Mouse (Mus musculus) liver, adult 2 months (tissue): ENCODE measurements around the gene Rarres2. TPM values are rescaled to one million over a fixed set of nuclear protein-coding genes. Genes with fewer than 3 reads are reported as not detected.

Source experiments
- DNase-seq: peaks from one replicate; pipeline ENCODE4 v3.0.0-alpha.2; 2011; ENCODE audit warnings: low read depth, low spot score; ENCODE audit errors: extremely low read depth
- H3K27ac ChIP-seq: fragments of 200-500 bp; replicated peaks from 2 replicates; pipeline ENCODE4 v1.5.1; 2012; ENCODE audit warnings: low read depth, mild to moderate bottlenecking, control low read depth, inconsistent platforms, low read length; ENCODE audit not compliant: insufficient read depth
- H3K27me3 ChIP-seq: fragments of 200-500 bp; 2 replicates; pipeline ENCODE4 v1.6.1; 2012; ENCODE audit warnings: mild to moderate bottlenecking, moderate library complexity, low read length, inconsistent platforms; ENCODE audit not compliant: control insufficient read depth, insufficient read depth
- H3K36me3 ChIP-seq: fragments of 200-500 bp; 2 replicates; pipeline ENCODE4 v1.6.1; 2012; ENCODE audit warnings: low read length, inconsistent platforms; ENCODE audit not compliant: control insufficient read depth, insufficient read depth
- H3K4me1 ChIP-seq: fragments of 200-500 bp; 2 replicates; pipeline ENCODE4 v1.6.1; 2011; ENCODE audit warnings: low read length; ENCODE audit not compliant: control insufficient read depth, insufficient read depth
- H3K4me3 ChIP-seq: fragments of 200-500 bp; 2 replicates; pipeline ENCODE4 v1.5.1; 2011; ENCODE audit warnings: low read depth, mild to moderate bottlenecking, control low read depth, low read length, moderate library complexity; ENCODE audit not compliant: insufficient read depth
- H3K79me2 ChIP-seq: fragments of 200-500 bp; 2 replicates; pipeline ENCODE4 v1.6.1; 2012; ENCODE audit warnings: inconsistent platforms, mild to moderate bottlenecking, low read length, moderate library complexity; ENCODE audit not compliant: control insufficient read depth, insufficient read depth
- H3K9ac ChIP-seq: fragments of 200-500 bp; 2 replicates; pipeline ENCODE4 v1.6.1; 2012; ENCODE audit warnings: low read depth, mild to moderate bottlenecking, control low read depth, inconsistent platforms, low read length
- CTCF ChIP-seq: fragments of 200-500 bp; IDR thresholded peaks from 2 replicates; pipeline ENCODE4 v1.5.1; 2011; ENCODE audit warnings: low read depth, low read length, control low read depth
- POLR2A ChIP-seq: fragments of 200-500 bp; IDR thresholded peaks from 2 replicates; pipeline ENCODE4 v1.6.1; 2011; ENCODE audit warnings: low read length, control low read depth; ENCODE audit not compliant: insufficient read depth; ENCODE audit errors: extremely low read depth
- WGBS: fragments of 180-500 bp; shearing (Covaris S2); methylation state at CpG from one replicate; pipeline ENCODE4 v1.1.7; 2018; 5-methylcytosine and 5-hydroxymethylcytosine counted together
- polyA plus RNA-seq: library from polyadenylated mRNA; depleted of rRNA; stranded (reverse); fragments of >200 nt; gene quantifications from 2 replicates; pipeline ENCODE4 v1.2.3, GENCODE M21; 2012
- total RNA-seq: library from RNA; depleted of rRNA; stranded (reverse); fragments of >200 nt; gene quantifications from 2 replicates; pipeline ENCODE4 v1.2.3, GENCODE M21; 2014

Rarres2 gene
- total and polyA plus RNA-seq, 2 experiments: 1,160 to 1,282 TPM

DNA sequence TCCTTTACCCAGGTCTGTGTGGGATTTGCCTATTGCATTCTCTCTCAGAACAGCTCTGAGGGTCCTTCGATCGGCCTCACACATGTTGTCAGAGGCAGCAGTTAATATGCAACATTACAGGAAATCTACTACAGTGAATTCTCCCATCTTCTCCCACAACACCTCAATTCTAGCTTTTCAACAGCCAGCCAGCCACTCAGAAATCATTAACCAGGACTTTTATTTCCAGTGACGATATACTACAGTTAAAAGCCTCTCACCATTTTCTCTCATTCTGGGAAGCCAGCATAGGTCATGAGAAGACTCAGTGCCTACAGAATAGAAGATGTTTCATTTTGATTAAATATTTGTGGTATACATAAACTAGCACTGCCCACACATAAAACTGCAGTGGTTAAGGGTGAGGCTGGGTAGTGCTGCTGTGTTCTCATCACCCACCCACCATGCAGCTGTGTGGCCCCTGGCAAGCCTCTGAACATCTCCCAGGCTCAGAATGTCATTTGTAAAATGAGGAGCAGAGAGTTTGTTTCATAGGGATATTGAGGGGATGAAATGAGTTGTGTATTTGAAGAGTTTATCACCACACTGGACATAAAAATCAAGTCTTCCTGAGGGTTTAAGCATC, 18.7 kb upstream of the Rarres2 start:
- peak; percentile 71 for DNase-seq
- TF ChIP-seq CTCF: no peak
- TF ChIP-seq POLR2A: no peak
- Histone ChIP-seq H3K4me3 (no peak overlapping the region), H3K79me2 (peaks cover 20% of the 10 kb centered on the region), H3K4me1 (peaks cover 19% of the 10 kb centered on the region), H3K27me3 (no peaks in the 10 kb centered on the region), H3K27ac (peak overlapping the region; percentile 90), H3K9ac (0 out of 2 replicates have a peak overlapping the region, but pooled peaks have one; percentile 25), H3K36me3 (peaks cover 4% of the 10 kb centered on the region)
- 22% methylated on average over 3 of the region's 3 CpGs for WGBS

DNA sequence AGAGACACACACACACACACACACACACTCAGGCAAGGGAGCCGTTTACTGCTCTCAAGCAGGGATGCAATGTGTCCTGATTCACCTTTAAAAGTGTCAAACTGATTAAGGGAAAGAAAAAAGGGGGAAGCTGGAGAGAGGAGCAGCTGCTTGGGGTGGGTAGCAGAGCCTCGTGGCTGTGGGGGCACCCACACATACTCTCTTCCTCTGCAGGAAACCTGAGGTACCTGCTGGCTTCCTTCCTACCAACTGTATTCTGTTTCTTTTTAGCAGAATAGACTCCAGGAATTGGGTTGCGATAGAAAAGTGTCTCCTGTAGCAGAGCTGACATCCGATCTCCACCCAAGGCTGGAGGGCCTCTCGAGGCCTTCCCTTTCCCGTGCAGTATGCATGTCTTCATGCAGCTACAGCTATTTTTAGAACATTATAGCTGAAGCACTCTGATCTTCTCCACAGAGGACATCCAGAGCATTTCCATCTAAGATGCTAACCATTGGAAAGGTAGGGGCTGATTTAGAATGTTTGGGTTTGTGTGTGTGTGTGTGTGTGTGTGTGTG, 16.7 kb upstream of the Rarres2 start, which contains the start of gene Gm45021:
Gene Gm45021 (plus strand): TSS at position 417 of the 557 bp plus-strand sequence.
- DNase-seq: no peak
- no peak for TF ChIP-seq POLR2A
- TF ChIP-seq CTCF: no peak
- H3K27me3 ChIP-seq: no peaks in the 10 kb centered on the region
- no peak within 1 kb of the TSS for H3K27ac ChIP-seq
- no peak within 1 kb of the TSS for H3K9ac ChIP-seq
- H3K79me2 ChIP-seq: peaks cover 4% of the 10 kb centered on the region; the same call in 1 of the 2 replicates
- H3K4me1 ChIP-seq: peaks cover 15% of the 10 kb centered on the region
- no peak within 1 kb of the TSS for H3K4me3 ChIP-seq
- WGBS: 72% methylated on average over 6 of the region's 6 CpGs
- H3K36me3 ChIP-seq: no peaks in the 10 kb centered on the region

DNA sequence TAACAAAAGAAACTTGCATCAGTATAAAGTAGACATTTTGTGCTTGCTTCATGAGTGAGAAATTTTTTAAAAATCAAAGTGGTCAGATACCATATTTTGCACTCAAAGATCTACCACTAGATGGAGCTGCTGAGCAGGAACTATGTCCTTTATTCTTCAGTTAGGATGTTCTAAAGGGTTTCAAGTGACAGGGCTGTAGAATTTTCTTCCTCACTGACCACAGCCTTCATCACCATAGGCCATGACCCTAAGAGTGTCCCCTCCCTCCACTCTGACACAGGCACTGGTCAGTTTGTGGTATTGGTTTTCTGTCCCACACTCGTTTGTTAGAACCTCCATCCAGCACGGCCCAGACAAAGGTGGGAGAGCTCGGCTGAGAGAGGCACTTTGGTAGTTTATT, 9.4 kb upstream of the Rarres2 start:
- no peaks in the 10 kb centered on the region for H3K79me2 ChIP-seq
- peak; percentile 60 for DNase-seq

DNA sequence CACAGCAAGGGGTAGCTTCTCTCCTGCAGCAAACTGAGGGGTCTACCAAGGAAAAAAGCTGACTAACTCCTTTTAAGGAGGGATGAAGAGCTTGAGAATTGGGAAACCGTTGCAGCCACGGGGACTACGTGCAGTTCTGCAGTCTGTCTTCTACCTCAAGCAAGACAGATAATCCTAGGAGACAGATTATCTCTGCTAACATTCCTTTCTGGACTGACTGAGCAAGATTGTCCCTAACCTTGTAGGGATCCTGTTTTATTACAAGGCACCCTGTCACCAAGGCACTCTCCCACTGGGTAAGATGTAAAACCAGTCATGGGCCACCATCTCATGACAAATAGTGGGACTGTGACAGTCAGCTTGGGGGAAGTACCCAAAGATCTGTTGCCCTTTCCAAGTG, 8.7 kb upstream of the Rarres2 start:
- H3K27ac ChIP-seq: no peak overlapping the region
- peaks cover 3% of the 10 kb centered on the region; the same call in 1 of the 2 replicates for H3K4me1 ChIP-seq
- TF ChIP-seq POLR2A (no peak), CTCF (no peak)
- no peak overlapping the region for H3K4me3 ChIP-seq
- WGBS: 72% methylated on average over 3 of the region's 3 CpGs
- no peak overlapping the region for H3K9ac ChIP-seq
- H3K36me3 ChIP-seq: no peaks in the 10 kb centered on the region
- DNase-seq: no peak
- no peaks in the 10 kb centered on the region for H3K27me3 ChIP-seq
- no peaks in the 10 kb centered on the region for H3K79me2 ChIP-seq

More for the DNA sequence above, 9.4 kb upstream of the Rarres2 start:
- Histone ChIP-seq H3K4me3 (no peak overlapping the region), H3K27ac (no peak overlapping the region), H3K36me3 (no peaks in the 10 kb centered on the region), H3K9ac (no peak overlapping the region), H3K4me1 (peaks cover 3% of the 10 kb centered on the region; the same call in 1 of the 2 replicates), H3K27me3 (no peaks in the 10 kb centered on the region)
- WGBS: 88% methylated on average over 3 of the region's 3 CpGs
- TF ChIP-seq CTCF (peak; percentile 29), POLR2A (no peak)

DNA sequence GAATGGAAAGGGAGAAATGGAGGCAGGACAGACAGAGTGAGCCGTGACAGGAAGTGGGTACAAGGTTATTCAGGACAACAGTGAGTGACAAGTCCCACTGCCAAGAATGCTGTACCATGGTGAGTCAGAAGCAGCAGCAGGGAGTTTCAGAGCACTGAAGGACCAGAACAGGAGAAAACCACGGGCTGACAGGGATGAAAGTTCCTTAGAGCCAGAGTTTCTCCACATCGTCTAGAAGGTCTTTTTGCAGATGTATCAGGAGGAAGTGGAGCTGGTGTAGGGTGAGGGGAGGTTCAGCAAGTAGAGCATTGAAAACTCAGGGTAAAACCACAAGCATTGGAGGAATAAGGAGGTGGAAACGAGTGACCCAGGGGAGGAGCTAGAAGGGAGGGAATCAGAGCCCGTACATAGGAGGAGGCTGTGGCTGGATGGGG, 6.6 kb upstream of the Rarres2 start:
- TF ChIP-seq CTCF (no peak), POLR2A (no peak)
- peak; percentile 50 for DNase-seq
- Histone ChIP-seq H3K36me3 (no peaks in the 10 kb centered on the region), H3K79me2 (no peaks in the 10 kb centered on the region), H3K4me3 (no peak overlapping the region), H3K9ac (no peak overlapping the region), H3K27me3 (no peaks in the 10 kb centered on the region), H3K4me1 (peaks cover 3% of the 10 kb centered on the region; the same call in 1 of the 2 replicates), H3K27ac (peak overlapping the region; percentile 50)
- 29% methylated on average over 5 of the region's 5 CpGs for WGBS

DNA sequence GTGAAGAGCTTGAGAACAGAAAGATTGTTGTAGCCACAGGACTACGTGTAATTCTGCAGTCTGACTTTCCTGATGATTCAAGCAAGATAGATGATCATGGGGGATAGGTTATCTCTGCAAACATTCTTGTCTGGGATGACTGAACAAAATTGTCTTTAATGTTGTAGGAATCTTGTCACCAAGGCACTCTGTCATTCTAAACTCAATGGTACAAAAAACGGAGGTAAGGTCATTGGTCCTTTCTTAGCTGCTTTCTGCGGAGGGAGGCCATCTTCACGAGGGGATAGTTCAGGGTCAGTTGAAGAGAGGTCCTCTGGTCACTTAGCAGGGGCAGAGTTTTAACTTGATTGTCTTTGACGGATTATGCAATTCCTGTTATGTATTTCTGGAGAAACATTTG, 6.1 kb upstream of the Rarres2 start:
- peak; percentile 4 for DNase-seq
- H3K27ac ChIP-seq: no peak overlapping the region
- no peak overlapping the region for H3K9ac ChIP-seq
- H3K79me2 ChIP-seq: no peaks in the 10 kb centered on the region
- no peaks in the 10 kb centered on the region for H3K36me3 ChIP-seq
- no peaks in the 10 kb centered on the region for H3K27me3 ChIP-seq
- no peak for TF ChIP-seq CTCF
- TF ChIP-seq POLR2A: no peak
- no peak overlapping the region for H3K4me3 ChIP-seq
- 46% methylated on average over 5 of the region's 5 CpGs for WGBS
- peaks cover 3% of the 10 kb centered on the region; the same call in 1 of the 2 replicates for H3K4me1 ChIP-seq
